Mouse (Mus musculus) ES-E14 (cell line): Measurements from ENCODE around the gene Cand1.

Experiments
- CHD2 ChIP-seq: IDR thresholded peaks from 2 replicates; pipeline ENCODE4 v1.6.1; 2014; ENCODE audit warnings: mild to moderate bottlenecking, low read depth, low read length, inconsistent platforms
- MAFK ChIP-seq: IDR thresholded peaks from 2 replicates; pipeline ENCODE4 v1.6.1; 2014; ENCODE audit warnings: mild to moderate bottlenecking, low read depth, low read length, inconsistent platforms; ENCODE audit not compliant: insufficient read depth
- ZC3H11A ChIP-seq: IDR thresholded peaks from 2 replicates; pipeline ENCODE4 v1.6.1; 2012; ENCODE audit warnings: low read depth, mild to moderate bottlenecking, inconsistent platforms, low read length, borderline replicate concordance
- ZNF384 ChIP-seq: IDR thresholded peaks from 2 replicates; pipeline ENCODE4 v1.6.1; 2012; ENCODE audit warnings: low read depth, low read length, inconsistent platforms

DNA sequence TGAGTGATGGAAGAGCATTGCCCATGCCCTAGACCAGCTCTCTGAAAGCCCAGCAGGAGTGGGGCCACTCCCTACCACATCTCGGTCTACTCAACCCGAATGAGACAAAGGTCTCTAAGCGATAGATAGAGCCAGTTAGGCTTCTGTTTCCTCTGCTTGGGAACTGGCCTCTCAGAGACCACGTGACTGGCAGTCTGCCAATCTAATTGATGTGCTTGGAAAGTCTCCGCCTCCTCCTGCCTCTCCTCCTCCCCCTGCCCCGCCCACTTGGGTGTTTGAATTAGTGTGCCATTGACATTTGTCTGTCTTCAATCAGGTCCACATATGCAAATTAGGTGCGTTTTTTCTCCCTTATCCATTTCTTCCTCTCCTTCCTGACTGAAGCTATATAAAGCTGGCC lies 24.9 kb upstream of the Cand1 start:
- TF ChIP-seq ZC3H11A (no peak), CHD2 (no peak), MAFK (no peak), ZNF384 (no peak)
